10 mouse cellular contexts compared by ENCODE assay signal in genomic region chr4:140673527-140674264, GRCm38 (mm10). TPM values are rescaled to one million over a fixed set of nuclear protein-coding genes. Genes with fewer than 3 reads are reported as not detected.
DNase-seq lines count a peak whose midpoint lies in the region; ATAC-seq and TF ChIP-seq lines count a peak whose summit lies in the region.
"Had no signal": no experiment of that assay in that cellular context is flagged by ENCODE, and none has a peak within 500 bp of the region (broad histone marks: within the 10 kb centered on the region; RNA-seq: fewer than 3 reads in every experiment).

No protein-coding gene starts in this region.

- no peaks in the 10 kb centered on the region for H3K27me3 ChIP-seq in forebrain, embryonic 11.5 days (ENCODE audit: control insufficient read depth, insufficient read depth, low read length)
- H3K27me3 ChIP-seq in forebrain, embryonic 13.5 days = no peaks in the 10 kb centered on the region
- no peaks in the 10 kb centered on the region for H3K27me3 ChIP-seq in kidney, adult 2 months (replicated peaks; ENCODE audit: control insufficient read depth, insufficient read depth, low read length)
- H3K27me3 ChIP-seq in liver, embryonic 11.5 days (replicated peaks; ENCODE audit: control insufficient read depth, insufficient read depth, low read length) = no peaks in the 10 kb centered on the region
- H3K27me3 ChIP-seq: embryonic facial prominence, embryonic 15.5 days; limb, embryonic 15.5 days had no signal

- H3K4me3 ChIP-seq in forebrain, embryonic 11.5 days (ENCODE audit: low read depth, low read length) = no peak overlapping the region
- no peak overlapping the region for H3K4me3 ChIP-seq in forebrain, embryonic 13.5 days
- no peak overlapping the region for H3K4me3 ChIP-seq in kidney, adult 2 months (ENCODE audit: insufficient read depth, low read depth, low read length)
- H3K4me3 ChIP-seq in liver, embryonic 11.5 days (ENCODE audit: low read depth, low read length) = no peak overlapping the region
- H3K4me3 ChIP-seq: embryonic facial prominence, embryonic 15.5 days; limb, embryonic 15.5 days had no signal

- H3K4me1 ChIP-seq in forebrain, embryonic 11.5 days (replicated peaks; ENCODE audit: control insufficient read depth, insufficient read depth, low read length) = no peaks in the 10 kb centered on the region
- peaks cover 4% of the 10 kb centered on the region; the same call in 1 of the 2 replicates for H3K4me1 ChIP-seq in forebrain, embryonic 13.5 days
- peaks cover 4% of the 10 kb centered on the region for H3K4me1 ChIP-seq in kidney, adult 2 months (ENCODE audit: control insufficient read depth, insufficient read depth, low read length)
- H3K4me1 ChIP-seq in liver, embryonic 11.5 days (replicated peaks; ENCODE audit: control insufficient read depth, insufficient read depth, low read length) = no peaks in the 10 kb centered on the region

- TF ChIP-seq CTCF in kidney, adult 2 months (conservative IDR thresholded peaks at IDR 0.05; ENCODE audit: insufficient read depth, insufficient read length, low read depth, low read length) = no peak

- no peak overlapping the region for H3K4me2 ChIP-seq in forebrain, embryonic 11.5 days (ENCODE audit: low read depth, low read length, severe bottlenecking)
- no peak overlapping the region for H3K4me2 ChIP-seq in forebrain, embryonic 13.5 days
- no peak overlapping the region for H3K4me2 ChIP-seq in liver, embryonic 11.5 days
- H3K4me2 ChIP-seq: embryonic facial prominence, embryonic 15.5 days; limb, embryonic 15.5 days had no signal

- no peak for TF ChIP-seq POLR2A in kidney, adult 2 months (IDR thresholded peaks at IDR 0.05; ENCODE audit: low read depth, low read length)

- ATAC-seq in forebrain, embryonic 11.5 days (replicated peaks; ENCODE audit: low FRiP score) = 0 out of 2 replicates have a peak, but pooled peaks have one; percentile 39
- ATAC-seq in forebrain, embryonic 13.5 days = no peak
- ATAC-seq in liver, embryonic 11.5 days (replicated peaks; ENCODE audit: low FRiP score) = peak; percentile 61

- H3K27ac ChIP-seq in forebrain, embryonic 11.5 days (ENCODE audit: low read depth, low read length) = no peak overlapping the region
- H3K27ac ChIP-seq in forebrain, embryonic 13.5 days = no peak overlapping the region
- H3K27ac ChIP-seq in kidney, adult 2 months (ENCODE audit: insufficient read depth, low read depth, low read length) = no peak overlapping the region
- H3K27ac ChIP-seq in liver, embryonic 11.5 days (ENCODE audit: low read depth, low read length) = peak overlapping the region; percentile 38; the same call in 1 of the 2 replicates
- H3K27ac ChIP-seq: embryonic facial prominence, embryonic 15.5 days; limb, embryonic 15.5 days had no signal

- 52% methylated on average over 12 of the region's 12 CpGs for WGBS in forebrain, embryonic 11.5 days
- 66% methylated on average over 12 of the region's 12 CpGs for WGBS in forebrain, embryonic 13.5 days
- WGBS in kidney, adult 2 months = 42% methylated on average over 12 of the region's 12 CpGs
- WGBS in liver, embryonic 11.5 days = 53% methylated on average over 12 of the region's 12 CpGs

- no peaks in the 10 kb centered on the region for H3K9me3 ChIP-seq in forebrain, embryonic 11.5 days (ENCODE audit: control insufficient read depth, low read length)
- H3K9me3 ChIP-seq in forebrain, embryonic 13.5 days (replicated peaks) = no peaks in the 10 kb centered on the region
- no peaks in the 10 kb centered on the region for H3K9me3 ChIP-seq in liver, embryonic 11.5 days (ENCODE audit: control insufficient read depth, low read length)
- H3K9me3 ChIP-seq: embryonic facial prominence, embryonic 15.5 days; limb, embryonic 15.5 days had no signal

- no peak for DNase-seq in forebrain, embryonic 11.5 days (ENCODE audit: low spot score)
- DNase-seq in kidney, adult 2 months = peak; percentile 46
- DNase-seq in kidney, postnatal 4 days = no peak
- DNase-seq in embryo, embryonic 10.5 days (ENCODE audit: low spot score) = peak; percentile 38
- DNase-seq in liver, embryonic 11.5 days (ENCODE audit: low spot score) = no peak
- DNase-seq in urinary bladder, adult 18-20 months (ENCODE audit: low spot score in 2 of 2) = no peak
- DNase-seq in retina, embryonic 14.5 days (ENCODE audit: low spot score) = no peak

- H3K36me3 ChIP-seq in forebrain, embryonic 11.5 days (ENCODE audit: control insufficient read depth, insufficient read depth, low read length) = no peaks in the 10 kb centered on the region
- H3K36me3 ChIP-seq in forebrain, embryonic 13.5 days (ENCODE audit: poor library complexity, severe bottlenecking) = no peaks in the 10 kb centered on the region
- no peaks in the 10 kb centered on the region for H3K36me3 ChIP-seq in kidney, adult 2 months (ENCODE audit: control insufficient read depth, insufficient read depth, low read length)
- H3K36me3 ChIP-seq in liver, embryonic 11.5 days (ENCODE audit: control insufficient read depth, insufficient read depth, low read length) = no peaks in the 10 kb centered on the region
- H3K36me3 ChIP-seq: embryonic facial prominence, embryonic 15.5 days; limb, embryonic 15.5 days had no signal

- no peak overlapping the region for H3K9ac ChIP-seq in forebrain, embryonic 11.5 days (ENCODE audit: low read length)
- no peak overlapping the region for H3K9ac ChIP-seq in forebrain, embryonic 13.5 days
- no peak overlapping the region for H3K9ac ChIP-seq in liver, embryonic 11.5 days (ENCODE audit: low read depth, low read length)
- H3K9ac ChIP-seq: embryonic facial prominence, embryonic 15.5 days; limb, embryonic 15.5 days had no signal

RNA-seq across cellular contexts. Expression of gene Arhgef10l, which starts 7.9 kb away (rescaled TPM):
- polyA plus RNA-seq in forebrain, embryonic 11.5 days (2014; fragmentation: Nextera tagmentation; extraction: Ambion mirVana) = 23.3 and 23.6 TPM in 2 replicates
- 20.2 and 22.0 TPM in 2 replicates for polyA plus RNA-seq in forebrain, embryonic 13.5 days (2015; fragmentation: Nextera tagmentation; extraction: Ambion mirVana)
- polyA plus RNA-seq in kidney, adult 2 months (2012; rRNA removed) = 42.0 and 56.2 TPM in 2 replicates
- 5.0 and 6.7 TPM in 2 replicates for polyA plus RNA-seq in liver, embryonic 11.5 days (2014; fragmentation: Nextera tagmentation; extraction: Ambion mirVana)

RNA-seq across cellular contexts. Expression of gene Rcc2, which starts 26.6 kb away (rescaled TPM):
- 91.6 and 100 TPM in 2 replicates for polyA plus RNA-seq in forebrain, embryonic 11.5 days (2014; fragmentation: Nextera tagmentation; extraction: Ambion mirVana)
- polyA plus RNA-seq in forebrain, embryonic 13.5 days (2015; fragmentation: Nextera tagmentation; extraction: Ambion mirVana) = 34.0 and 35.5 TPM in 2 replicates
- 18.7 and 20.9 TPM in 2 replicates for polyA plus RNA-seq in kidney, adult 2 months (2012; rRNA removed)
- polyA plus RNA-seq in liver, embryonic 11.5 days (2014; fragmentation: Nextera tagmentation; extraction: Ambion mirVana) = 66.7 and 74.5 TPM in 2 replicates

Comparison
In these comparisons a context has a peak if more than half of its experiments do, and no peak if none do; other contexts are left out.
1. DNase-seq: peak in kidney, adult 2 months (single experiment) and embryo, embryonic 10.5 days (single experiment); none in forebrain, embryonic 11.5 days (single experiment), kidney, postnatal 4 days (0 of 2), liver, embryonic 11.5 days (single experiment), urinary bladder, adult 18-20 months (0 of 2) and retina, embryonic 14.5 days (single experiment).